Mouse (Mus musculus) kidney, adult 18-20 months (tissue): ENCODE measurements at regions not wholly inside any gene's neighbourhood (a gene's known extent, or its start where the extent isn't known, plus 50 kb on each side); places are given as distances from the start of the nearest gene placed in this dataset.

Source experiments
- DNase-seq: peaks from one replicate; pipeline ENCODE4 v3.0.0; 2021

DNA sequence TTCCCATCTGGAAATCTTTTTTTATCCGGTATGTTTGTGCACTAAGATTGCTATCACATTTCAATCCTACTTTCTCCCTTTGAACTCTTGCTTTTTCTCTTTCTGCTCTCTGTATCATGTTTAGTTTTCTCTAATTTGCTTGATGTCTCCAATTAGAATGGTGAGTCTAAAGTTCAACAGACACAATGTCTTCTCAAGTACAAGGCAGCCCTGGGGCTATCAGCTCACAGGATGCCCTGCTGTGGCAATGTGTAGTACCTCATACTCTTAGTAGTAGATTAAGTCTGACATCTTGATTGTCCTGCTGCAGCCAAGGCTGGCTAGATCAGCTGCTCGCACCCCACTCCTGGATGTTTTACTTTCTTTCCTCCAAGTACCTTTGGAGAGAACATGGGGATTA lies 186.4 kb downstream of the Irs2 start:
- DNase-seq, result no peak

DNA sequence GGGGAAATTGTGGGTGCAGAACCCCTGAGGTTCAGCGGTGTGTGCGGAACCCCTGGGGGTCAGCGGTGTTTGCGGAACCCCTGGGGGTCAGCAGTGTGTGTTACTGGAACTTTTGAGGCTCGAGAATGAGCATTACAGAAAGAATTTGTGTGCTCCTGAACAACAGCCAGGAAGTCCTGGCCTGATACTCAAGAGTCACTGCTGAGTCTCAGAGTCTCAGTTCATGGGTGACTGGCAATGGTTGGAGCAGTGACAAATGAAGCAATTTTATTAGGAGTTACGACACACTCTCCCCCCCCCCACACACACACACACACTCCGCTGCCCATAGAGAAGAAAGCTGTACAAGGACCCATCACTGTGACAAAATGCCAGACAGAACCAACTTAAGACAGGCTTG lies 193.8 kb downstream of the Irs2 start:
- no peak for DNase-seq

DNA sequence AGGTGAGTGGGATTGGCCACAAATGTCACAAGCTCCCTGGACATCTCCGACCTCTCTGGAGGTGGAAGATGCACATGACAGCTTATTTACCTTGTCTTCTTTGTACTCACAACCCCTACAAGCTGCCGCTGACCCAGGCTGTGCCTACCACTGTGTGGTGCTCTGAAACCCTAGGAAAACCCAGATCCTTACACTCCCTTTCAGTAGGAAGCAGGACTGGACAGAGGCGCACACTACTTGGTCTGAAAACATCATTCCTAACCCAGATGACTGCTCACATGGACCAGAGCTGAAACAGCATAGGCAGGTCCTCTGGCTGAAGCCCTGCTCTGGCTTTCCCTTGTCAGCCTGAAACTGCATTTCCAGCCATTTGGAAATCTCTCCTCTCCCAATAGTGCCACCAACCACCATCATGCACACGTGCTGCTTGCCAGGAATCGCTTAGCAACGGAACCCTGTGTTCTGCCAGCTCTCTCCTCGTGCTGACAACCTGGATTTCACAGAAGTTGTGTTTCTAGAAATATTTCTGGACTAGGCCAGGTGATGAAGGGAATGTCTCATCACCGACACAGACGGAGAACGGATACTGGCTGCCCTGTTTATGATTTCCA lies 196.1 kb downstream of the Irs2 start:
- no peak for DNase-seq

DNA sequence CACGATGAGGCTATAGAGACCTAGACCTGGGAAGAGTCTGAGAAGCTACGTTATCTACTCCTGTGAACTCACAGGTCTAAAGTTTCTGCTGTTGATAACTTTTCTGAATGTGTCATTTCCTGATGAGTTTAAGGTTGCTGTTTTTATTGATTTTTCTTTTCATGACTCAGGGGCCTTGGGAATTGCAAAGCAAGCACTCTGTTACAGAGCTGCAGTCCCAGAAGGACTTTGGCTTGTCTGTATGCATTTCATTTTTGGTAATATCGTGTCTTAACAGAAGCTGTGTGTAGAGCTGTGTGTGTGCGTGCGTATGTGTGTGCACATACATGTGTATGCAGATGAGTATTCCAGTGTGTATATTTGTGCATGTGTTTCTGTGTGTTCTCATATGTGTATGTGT lies 201.2 kb downstream of the Irs2 start:
- DNase-seq, result no peak

DNA sequence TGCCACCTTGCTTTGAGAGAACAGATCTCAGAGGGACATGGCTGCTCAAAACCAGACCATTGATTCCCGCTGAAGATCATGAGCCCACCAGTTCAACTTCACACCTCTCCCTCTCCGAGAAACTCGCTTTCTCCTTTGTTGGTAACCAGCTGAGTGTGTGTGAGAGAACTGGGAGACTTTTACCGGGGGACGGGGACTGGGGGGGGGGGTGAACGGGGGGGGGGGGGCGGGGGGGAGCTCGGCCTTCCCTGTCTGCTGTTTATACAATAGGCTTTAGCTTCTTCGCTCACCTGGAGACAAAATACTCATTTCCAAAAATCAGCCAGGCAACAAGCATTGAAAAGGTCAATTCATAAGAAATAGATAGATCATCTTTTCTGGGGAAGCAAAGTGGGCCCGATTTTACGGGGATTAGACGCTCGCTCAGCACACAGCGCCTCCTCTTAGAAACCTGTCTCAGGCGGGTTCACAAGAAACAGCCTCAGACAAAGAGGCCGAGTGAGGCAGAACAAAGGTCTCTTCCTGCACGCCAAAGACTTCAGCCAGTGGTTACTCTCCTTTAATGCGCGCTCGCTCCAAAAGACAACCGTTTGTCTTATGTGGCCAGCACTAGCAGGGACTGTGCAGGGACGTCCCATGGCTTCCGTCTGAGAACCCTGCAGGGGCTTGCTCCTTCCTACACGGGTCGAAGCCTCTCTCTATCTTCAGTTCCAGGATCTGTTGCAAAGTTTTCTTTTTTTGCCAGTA lies 202.7 kb downstream of the Irs2 start:
- DNase-seq, result peak; percentile 20

DNA sequence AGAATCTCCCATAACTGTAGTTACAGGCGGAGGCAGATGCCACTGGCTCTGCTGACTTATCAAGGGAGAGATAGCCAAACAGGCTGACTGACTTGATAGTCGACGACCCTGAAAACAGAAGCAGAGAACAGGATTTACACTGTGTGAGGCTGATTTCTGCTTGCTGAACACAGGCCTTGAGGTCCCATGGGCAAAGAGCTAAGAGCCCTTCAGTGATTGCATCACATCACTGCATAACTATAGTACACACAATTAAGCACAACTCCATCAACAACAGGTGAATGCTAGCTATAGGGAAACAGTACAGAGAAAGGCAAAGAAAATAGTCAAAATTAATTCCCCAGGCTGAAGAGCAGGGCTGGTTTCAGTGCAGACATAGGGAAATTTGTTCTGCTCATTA lies 203.3 kb downstream of the Irs2 start:
- DNase-seq, result no peak

DNA sequence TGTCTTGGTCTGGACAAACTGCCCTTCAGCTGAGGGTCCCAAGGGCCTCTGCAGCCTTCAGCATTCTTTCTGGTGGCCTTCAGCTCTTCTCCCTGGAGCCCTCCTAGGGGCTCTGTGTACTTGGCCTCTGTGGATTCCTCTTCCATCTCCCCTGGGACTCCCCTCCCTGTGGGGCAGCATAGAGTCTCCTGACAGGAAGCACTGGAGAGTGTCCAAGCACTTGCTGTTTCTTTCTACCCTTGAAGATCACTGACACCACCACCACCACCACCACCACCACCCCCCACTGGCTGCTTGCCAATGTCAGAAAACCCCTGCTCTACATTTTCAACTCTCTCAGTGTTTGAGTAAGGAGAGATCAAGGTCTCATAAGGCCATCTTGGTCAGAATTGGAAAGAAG lies 206.3 kb downstream of the Irs2 start:
- DNase-seq, result peak; percentile 11

DNA sequence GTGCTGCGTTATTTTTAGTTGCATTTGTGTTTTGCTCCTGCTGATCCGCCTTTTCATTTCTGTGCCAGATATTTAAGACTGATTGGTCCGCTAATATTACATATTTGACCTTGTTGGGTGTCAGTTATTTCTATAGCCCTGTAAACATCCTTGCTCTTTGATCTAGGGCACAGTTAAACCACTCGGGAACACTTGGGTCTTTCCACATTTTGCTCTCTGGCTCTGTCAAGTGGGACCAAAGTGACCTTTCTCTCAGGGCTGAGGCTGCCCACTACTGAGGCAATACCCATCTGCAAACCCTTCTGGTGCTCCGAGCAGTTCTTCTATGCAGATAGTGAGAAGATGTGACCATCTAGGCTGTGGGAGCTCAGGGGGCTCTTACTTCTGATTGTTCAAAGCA lies 206.7 kb downstream of the Irs2 start:
- DNase-seq, result no peak

DNA sequence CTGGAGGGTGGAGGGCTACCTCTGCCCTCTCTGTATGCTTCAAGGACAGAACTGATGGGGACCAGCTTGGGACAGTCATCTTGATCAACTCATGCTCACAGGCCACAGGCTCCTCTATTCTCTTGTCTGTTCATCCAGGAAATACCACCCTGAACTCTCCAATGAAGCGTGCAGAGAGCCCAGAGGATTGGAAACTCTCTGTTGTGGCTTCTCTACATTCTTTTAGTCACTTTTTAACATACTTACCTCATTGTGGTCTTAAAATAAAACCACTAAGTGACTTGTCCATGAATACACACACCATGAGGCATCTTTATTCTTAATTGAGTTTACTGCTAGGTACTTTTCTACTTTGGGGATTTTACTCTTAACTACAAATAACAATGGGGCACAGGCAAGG lies 209.8 kb downstream of the Irs2 start:
- DNase-seq, result no peak

DNA sequence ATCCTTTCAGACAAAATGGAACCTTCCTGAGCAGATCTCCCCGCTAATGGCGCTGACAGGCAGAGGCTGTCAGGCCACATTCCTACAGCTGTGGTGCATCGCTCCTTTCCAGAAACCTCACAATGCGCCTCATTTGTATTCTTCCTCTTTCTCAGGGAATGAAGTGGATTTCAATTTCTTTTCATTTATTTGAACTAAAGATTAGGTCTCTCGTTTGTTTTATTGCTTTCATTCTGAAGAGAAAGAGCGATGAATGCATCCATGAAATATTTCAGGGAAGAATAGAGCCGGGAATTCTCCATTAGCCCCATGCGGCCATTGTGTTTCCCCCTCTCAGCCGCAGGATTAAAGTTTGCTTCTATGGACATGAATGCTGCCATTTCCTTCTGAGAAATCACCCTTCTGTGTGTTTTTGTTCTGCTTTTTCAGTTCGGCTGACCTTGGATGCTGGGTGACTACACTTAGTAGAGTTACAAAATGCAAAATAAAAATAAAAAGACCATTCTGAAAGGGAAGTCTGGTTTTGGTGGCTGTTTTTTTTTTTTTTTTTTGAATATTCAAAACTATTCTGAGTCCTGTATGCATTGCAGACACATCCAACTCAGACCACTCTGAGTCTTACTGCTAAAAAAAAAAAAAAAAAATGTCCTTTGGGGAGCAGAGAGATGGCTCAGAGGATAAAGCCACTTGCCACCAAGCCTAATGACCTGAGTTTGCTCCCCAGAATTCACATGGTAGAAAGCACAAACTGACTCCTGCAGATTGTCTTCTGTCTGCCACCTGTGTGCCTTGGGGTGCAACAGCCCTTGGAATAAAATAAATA lies 213.7 kb downstream of the Irs2 start:
- DNase-seq, result no peak

DNA sequence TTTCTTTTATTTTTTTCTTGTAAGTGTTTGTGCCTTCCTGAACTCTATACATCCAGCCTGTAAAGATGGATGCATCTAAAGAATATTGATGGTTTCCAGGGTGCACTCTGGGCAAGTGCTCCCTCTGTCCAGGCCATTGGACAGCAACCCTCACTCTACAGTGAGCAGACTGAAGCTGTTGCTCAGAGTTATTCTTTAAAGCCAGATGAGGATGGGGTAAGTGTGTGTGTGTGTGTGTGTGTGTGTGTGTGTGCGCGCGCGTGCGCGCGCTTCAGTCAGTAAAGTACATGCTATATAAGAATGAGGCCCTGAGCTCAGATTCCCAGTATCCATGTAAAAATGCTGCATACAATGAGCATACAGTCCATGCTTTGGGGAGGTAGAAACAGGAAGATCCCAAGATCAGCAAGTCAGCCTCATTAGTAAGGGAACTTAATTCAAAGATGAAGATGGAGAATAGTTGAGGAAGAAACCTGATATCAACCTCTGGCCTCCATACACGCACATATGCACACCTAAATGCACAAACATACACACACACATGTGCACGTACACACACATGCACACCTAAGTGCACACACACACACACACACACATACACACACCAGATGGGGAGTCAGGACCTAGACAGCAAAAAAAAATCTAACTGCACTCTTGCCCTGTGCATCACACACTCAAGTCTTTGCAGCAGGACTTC lies 214.4 kb downstream of the Irs2 start:
- DNase-seq, result no peak

DNA sequence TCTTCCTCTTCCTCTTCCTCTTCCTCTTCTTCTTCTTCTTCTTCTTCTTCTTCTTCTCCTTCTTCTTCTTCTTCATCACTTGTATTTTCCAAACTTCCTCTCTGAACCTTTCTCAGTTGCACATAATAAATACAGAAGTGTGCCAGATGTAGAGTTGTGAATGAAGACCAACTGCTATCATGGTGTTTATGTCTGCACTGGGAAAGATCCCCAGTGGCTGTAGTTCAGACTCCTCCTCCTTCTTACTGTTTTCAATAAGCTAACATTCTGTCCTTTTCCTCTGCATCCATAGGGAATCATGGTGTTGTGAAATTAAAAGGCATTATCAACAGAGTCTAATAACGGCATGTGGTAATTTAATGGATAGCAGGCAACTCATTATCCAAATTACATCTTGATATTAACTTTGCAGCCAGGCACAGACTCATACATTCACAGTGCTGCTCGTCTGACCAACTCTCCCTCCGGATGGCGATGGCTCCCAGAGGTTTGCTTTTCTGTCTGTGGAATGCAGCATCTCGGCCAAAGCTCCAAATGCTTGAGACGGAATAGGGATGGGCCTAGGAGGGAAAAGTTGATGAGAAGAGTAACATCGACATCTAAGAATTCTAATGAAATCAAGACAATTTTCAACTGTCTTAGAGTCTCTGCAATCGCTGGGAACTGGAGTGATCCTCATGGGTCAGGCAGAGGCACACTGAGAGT lies 219.6 kb downstream of the Irs2 start:
- DNase-seq, result no peak

DNA sequence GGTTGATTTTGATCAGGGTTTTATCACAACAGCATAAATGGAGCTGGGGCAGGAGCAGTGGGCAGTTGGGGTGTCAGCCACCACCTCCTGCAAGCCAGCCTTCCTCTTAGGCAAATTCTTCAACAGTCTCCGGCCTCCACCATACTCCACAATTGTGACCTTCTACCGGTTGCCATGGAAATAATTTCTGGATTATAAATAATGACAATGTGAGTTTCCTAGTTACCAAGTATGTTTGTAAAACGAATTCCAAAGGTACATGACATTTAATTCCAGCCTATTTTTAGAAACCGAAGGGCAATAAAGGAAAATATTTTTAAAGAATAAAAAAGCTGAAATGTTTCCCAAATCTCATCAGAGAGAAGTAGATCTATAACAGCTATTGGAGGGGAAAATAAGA lies 222.5 kb downstream of the Irs2 start:
- DNase-seq, result no peak

DNA sequence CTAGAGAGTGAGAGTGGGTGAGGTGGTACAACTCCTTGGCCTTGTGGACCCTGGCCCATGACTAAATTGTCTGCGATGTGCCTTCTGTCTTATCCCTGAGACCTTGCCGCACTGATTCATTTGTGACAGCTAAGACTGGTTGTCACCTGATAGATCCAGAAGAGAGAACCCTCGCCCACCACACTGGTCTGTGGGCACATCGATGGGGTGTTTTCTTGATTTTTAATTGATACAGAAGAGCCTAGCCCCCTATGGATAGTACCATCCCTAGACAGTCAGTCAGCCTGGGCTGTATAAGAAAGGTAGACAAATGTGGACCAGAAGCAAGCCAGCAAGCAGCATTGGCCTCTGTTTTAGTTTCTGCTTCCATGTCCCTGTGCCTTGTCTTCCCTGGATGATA lies 222.9 kb downstream of the Irs2 start:
- DNase-seq, result no peak

DNA sequence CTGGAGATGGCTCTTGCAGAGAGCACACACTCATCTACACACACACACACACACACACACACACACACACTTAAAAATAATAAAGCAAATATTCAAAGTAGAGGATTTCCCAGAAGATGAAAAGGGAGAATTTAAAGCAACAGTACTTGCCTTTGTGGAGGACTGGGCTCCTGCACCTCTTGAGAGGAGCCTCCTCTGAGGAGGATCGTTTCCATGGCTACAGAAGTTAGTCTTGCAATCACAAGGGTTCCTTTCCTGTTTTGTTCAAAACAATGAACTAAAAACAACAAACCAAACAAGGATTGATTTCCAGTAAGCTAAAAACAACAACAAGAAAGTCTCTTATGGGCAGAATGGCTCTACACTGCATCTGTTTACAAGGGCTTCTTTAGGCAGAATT lies 223.8 kb downstream of the Irs2 start:
- DNase-seq, result no peak

DNA sequence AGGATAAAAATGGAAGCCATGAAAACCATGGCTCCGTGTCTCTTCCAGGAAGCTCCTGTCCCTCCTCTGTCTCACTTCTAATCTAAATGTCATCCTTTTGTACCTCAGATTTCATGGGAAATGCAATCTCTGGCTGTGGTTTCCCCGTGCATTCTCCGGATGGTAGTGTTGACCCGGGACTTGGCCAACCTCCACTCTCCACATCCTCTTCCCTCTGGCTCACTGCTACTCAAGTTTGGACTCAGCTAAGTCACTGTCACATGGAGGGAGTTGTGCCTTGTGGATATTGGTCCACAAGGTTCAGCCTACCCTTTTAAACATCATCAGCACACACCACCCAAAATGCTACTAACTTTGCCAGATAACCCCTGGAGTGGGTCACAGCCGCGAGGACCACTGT lies 226.4 kb downstream of the Irs2 start:
- DNase-seq, result no peak

DNA sequence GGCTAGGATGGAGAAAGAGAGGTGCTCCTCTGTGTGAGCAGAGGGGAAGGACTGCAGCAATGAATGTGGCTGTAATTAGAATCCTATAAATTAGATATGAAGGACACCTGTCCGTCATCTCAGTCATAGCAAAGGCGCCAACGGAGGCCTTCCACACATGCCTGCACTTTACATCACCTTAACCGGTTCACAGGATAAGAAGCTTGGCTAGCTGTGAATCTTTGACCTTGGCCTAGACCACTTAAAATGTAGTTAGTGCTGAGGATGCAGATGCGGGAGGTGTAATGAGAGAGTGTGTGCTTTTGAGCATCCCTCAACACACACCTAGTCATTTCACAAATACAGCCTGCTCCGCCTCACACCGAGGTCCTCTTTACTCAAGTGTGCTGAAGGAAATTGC lies 228.6 kb downstream of the Irs2 start:
- DNase-seq, result no peak

DNA sequence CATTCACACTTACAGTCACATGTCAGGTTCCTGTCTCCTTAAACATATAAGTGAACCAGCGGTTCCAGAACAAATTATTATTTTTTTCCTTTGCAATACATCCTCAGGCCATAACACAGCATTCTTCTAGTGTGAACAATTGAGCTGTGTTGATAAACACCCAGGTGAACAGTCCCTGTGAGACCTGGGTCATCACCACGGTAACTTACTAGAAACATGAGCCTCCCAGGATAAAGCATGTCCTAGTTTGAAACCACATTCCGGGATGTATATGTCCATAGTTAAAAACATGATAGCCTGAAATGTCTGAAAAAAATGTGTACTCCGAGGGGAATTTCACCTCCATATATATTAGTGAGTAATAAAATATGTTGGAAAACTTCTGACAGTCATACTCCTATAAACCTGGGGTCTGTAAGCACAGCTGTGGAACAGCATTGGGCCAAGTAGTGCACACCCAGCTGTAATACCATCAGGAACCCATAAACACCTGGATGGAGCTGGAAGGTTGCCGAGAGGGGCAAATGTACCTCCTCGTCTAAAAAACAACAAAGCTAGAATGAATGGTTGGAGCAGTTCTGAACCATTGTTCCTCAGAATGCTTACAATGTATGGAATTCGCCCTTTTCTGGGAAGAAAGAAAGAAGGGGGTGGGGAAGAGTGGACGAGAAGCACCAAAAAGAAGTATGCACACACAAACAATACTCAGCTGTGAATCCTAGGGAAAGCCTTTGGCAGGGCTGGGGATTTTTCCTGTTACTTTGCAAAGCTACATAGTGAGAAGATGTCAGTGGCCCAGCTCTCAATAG lies 232.9 kb downstream of the Irs2 start:
- no peak for DNase-seq

DNA sequence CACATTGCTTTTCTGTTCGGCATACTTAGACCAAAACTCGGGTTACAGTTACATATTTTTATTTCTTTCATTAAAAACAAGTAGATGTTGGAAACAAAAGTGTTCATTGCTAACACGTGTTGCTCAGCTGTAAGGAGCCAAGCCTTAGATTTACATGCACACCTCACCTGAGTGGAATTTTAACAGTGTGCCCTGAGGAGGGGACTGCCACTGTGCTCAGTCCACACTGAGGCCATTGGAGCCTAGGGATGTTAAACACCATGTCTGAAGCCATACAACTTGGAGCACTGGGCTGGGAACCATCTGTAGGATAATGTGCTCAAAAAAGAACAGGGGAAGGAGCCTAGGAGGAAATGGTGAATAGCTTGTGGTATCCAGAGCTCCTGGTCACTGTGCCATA lies 233.5 kb downstream of the Irs2 start:
- DNase-seq, result no peak

DNA sequence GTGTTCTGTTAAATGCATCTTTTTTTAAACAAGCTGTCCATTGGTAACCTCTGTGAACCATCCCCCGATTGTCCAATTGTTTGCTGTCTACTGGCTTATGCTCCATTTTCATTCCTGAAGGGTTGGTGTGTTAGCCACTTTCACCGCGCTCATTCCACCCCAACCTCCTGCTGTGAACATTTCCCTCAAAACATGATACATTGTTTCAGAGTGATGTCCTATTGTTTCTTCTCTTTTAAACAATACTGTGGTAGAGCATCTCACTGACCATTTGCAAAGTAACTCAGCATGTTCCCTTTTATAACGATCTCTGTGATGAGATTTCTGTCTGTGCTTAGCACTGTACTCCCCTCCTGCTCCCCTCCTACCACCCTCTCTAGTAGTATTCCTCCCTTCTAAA lies 240.1 kb downstream of the Irs2 start:
- no peak for DNase-seq

DNA sequence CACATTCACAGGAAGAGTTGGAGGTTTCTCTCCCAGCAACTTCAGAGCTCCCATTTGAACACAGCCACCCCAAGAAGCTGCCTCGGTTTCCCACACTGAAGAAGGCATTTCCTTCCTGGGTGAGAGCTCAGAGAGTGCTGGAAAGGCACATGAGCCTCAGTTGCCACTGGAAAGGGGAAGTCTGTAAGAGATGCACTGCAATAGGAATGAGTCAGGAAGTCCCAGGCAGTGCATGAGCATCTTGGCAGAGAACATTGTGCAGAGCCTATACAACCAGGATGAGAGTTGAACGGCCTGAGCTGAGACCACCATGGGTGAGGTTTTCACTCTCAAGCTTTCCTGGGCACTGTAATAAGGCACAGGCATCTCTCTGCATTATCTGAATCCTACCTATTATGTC lies 244.4 kb downstream of the Irs2 start:
- no peak for DNase-seq

DNA sequence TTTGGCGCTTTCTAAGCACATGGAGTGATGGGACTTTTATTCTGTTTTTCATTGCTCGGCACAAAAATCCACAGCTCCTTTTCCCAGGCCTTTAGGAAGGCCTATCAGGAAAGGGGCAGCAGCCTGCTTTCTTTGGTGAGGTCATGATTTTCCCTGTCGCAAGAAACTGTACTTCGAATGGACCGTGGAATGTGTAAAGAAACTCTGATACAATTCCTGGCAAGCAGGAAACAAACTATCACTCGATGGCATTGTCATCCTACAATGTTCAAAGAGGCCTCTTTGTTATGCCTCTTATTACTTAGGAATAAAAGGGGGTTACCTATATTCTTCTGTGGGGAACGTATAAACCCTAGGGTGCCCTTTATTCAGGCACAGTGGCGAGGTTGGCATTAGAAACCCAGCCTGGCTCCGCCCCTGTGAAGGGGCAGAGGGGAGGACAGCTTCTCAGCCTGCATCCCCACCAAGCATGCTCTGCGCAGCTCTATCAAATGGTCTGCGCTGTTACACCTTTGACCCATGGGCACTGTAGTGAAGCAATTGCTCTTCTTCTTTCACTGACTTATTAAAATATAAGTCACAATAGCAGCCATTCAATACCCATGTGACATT lies 246.5 kb downstream of the Irs2 start:
- no peak for DNase-seq
